Mouse (Mus musculus): ENCODE data around the gene Rabep1. TPM values are rescaled to one million over a fixed set of nuclear protein-coding genes. Genes with fewer than 3 reads are reported as not detected.
"Not testable (repeated sequence)": the region's sequence is repeated elsewhere in the genome, so short reads cannot be mapped to it uniquely, and the experiment has no call there.

Rabep1 gene
- polyA plus RNA-seq, 1 experiment from 2014 or later = 93.1 TPM

DNA sequence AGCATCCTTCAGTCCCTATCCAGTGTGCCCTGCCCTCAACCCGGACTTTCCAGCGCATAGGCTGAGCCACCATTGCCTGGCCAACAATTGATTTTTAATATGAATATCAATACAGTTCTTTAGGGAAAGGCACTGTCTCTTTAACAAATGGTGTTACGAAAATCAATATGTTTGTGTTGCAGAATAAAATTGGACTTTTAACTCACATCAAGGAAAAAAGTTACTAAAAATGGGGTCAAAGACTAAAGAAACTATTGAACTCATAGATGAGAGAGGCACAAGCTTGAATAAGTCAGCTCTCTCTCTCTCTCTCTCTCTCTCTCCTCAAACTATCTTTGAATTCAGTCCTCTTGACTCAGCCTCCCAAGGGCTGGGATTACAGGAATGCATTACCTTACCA lies 7.5 kb upstream of the Rabep1 start:
- no peak for ATAC-seq (replicated peaks)
- Histone ChIP-seq H3K9me3 (no peaks in the 10 kb centered on the region), H3K4me2 (no peak overlapping the region), H3K4me1 (no peaks in the 10 kb centered on the region), H3K9ac (no peak overlapping the region), H3K27ac (no peak overlapping the region), H3K4me3 (no peak overlapping the region), H3K27me3 (replicated peaks) (no peaks in the 10 kb centered on the region), H3K36me3 (replicated peaks) (no peaks in the 10 kb centered on the region)
- 95% methylated on average over 3 of the region's 3 CpGs for whole genome bisulfite sequencing

DNA sequence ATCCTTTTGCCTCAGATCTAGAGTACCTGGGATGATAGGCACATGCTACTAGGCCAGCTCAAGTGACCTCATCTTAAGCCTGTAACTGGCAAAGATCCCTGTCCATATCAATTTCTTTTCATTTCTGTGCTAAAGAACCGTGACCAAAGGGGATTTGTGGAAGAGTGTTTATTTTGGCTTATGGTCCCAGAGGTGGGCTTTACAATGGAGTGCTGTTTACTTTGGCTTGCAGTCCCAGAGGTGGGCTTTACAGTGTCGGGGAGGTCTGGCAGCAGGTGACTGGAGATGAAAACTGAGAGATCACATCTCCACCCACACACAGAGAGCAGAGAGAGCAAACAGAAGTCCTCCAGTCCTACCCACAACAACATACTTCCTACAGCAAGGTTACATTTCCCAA lies 6.0 kb upstream of the Rabep1 start:
- WGBS = 48% methylated on average over 2 of the region's 2 CpGs
- Histone ChIP-seq H3K9ac (no peak overlapping the region), H3K9me3 (no peaks in the 10 kb centered on the region), H3K27me3 (replicated peaks) (0 out of 2 replicates have a peak, but pooled peaks cover 3% of the 10 kb centered on the region), H3K4me2 (no peak overlapping the region), H3K4me1 (no peaks in the 10 kb centered on the region), H3K36me3 (replicated peaks) (no peaks in the 10 kb centered on the region), H3K4me3 (no peak overlapping the region), H3K27ac (no peak overlapping the region)
- ATAC-seq (replicated peaks) = no peak

DNA sequence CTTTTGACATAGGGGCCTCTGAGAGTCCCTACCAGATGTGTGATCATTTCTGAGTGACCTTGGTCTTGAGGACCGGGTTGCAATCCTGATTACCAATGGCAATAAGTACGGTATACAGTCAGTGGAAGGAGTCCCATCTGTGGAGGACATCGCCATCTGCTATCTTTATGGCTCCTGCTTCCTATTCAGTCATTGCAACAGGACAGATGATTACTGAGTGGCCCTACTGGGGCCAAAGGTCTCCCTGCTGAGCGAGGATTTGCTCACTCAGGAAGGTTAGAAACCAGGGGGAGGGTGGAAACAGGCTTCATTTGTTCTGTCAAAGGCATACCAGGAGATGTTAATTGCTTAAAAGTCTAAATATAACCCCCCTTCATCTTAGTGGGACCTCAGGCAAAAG lies 1.6 kb upstream of the Rabep1 start:
- peaks cover 19% of the 10 kb centered on the region for H3K4me1 ChIP-seq
- no peaks in the 10 kb centered on the region for H3K36me3 ChIP-seq (replicated peaks)
- no peak overlapping the region for H3K4me3 ChIP-seq
- no peak overlapping the region for H3K27ac ChIP-seq
- 0 out of 2 replicates have a peak, but pooled peaks cover 3% of the 10 kb centered on the region for H3K27me3 ChIP-seq (replicated peaks)
- no peaks in the 10 kb centered on the region for H3K9me3 ChIP-seq
- no peak overlapping the region for H3K4me2 ChIP-seq
- ATAC-seq (replicated peaks) = no peak
- H3K9ac ChIP-seq = no peak overlapping the region
- WGBS = 74% methylated on average over 4 of the region's 4 CpGs

DNA sequence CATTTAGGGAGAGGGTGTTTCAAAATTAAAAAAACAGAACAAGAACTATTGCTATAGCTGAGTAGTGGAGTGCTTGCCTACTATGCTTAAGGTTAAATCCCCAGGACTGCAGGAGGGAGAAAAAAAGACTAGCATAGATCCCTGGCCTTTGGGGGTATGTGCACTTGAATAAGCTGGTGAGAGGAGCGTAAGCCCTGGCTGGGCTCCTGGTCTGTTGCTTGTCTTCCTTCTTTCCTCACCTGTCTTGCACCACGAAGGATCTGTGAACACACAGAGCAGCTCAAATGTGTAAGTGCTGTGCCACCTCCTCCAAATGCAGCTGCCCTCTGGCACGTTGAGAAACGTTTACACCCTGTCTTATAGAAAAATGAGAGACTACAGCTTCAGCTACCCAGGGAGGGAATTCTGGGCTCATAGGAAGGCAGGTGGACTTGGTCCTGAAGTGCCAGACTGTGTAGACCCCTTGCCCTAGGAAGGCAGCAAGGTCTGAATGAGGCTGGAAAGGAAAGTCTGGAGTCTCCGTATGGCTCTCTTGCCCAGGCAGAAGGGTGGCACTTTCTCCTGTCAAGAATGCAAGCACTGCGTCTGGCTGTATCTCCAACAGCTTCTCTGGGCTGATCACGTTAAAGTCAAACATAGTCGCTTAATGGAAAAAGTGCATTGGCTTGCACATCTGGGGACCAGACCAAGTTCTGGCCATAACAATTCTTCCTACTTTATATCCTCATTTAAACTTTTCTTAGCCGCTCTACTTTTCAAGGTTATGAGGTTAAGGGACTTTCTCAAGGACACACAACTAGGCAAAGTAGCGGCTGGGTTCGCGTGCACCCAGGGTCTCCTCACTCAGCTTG lies 652 bp upstream of the Rabep1 start:
- peaks cover 19% of the 10 kb centered on the region for H3K4me1 ChIP-seq
- peak; percentile 18; the same call in 1 of the 2 replicates for ATAC-seq (replicated peaks)
- H3K27ac ChIP-seq = peak overlapping the region; percentile 88; the same call in 1 of the 2 replicates
- 0 out of 2 replicates have a peak, but pooled peaks cover 3% of the 10 kb centered on the region for H3K27me3 ChIP-seq (replicated peaks)
- no peaks in the 10 kb centered on the region for H3K9me3 ChIP-seq
- 21% methylated on average over 12 of the region's 12 CpGs for WGBS
- peak overlapping the region; percentile 63 for H3K4me2 ChIP-seq
- H3K4me3 ChIP-seq = peak overlapping the region; percentile 72
- H3K36me3 ChIP-seq (replicated peaks) = no peaks in the 10 kb centered on the region
- H3K9ac ChIP-seq = peak overlapping the region; percentile 34; the same call in 1 of the 2 replicates

DNA sequence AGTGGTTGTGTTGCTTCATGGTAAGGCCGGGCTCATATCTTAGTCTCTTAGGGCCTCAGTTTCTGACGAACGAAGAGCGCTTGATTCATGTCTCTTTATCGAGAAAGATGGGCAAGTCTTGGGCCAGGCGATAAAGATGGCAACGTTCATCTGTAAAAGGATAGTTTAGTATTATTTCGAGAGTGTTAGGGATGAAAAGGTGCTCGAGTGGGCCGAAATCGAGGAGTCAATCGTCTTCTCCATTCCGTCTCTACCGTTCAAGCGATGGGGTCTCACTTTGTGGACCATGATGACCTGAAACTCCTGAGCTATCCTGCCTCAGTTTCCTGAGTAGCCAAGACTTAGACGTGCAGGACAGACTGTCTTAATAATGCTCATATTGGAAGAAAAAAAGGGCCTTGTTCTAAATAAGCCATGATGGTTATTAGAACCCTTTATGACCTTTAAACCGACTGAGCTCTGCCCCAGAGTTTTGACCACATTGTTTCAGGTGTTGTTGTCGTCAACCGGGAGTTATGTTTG lies 940 bp downstream of the Rabep1 start:
- Histone ChIP-seq H3K4me3 (peak overlapping the region; percentile 72), H3K27ac (peak overlapping the region; percentile 88), H3K9me3 (no peaks in the 10 kb centered on the region), H3K27me3 (replicated peaks) (0 out of 2 replicates have a peak, but pooled peaks cover 3% of the 10 kb centered on the region), H3K4me2 (peak overlapping the region; percentile 63), H3K4me1 (peaks cover 19% of the 10 kb centered on the region), H3K9ac (peak overlapping the region; percentile 96), H3K36me3 (replicated peaks) (no peaks in the 10 kb centered on the region)
- 7% methylated on average over 19 of the region's 19 CpGs for WGBS
- ATAC-seq (replicated peaks) = no peak

DNA sequence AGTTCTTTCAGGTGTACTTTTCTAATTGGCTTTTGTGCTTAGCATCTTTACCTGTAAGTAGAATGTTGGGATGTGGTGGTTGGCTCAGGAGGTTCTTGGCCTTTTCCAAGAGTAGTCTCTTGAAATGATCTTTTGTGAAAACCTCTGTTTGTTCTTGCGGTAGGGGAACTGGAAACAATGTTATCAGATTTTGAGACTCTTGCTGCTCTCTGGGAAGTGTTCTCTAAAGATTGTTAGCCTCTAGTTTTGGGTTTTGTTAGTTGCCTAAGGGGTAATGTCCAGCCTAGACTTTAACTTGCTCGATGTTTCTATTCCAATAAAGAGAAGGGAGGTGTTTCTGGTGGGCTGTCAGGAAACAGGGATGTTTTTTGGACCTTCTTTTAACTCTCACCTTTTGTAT lies 1.5 kb downstream of the Rabep1 start:
- Histone ChIP-seq H3K4me1 (peaks cover 19% of the 10 kb centered on the region), H3K4me2 (peak overlapping the region; percentile 63), H3K4me3 (peak overlapping the region; percentile 72), H3K36me3 (replicated peaks) (no peaks in the 10 kb centered on the region), H3K9ac (peak overlapping the region; percentile 96), H3K27ac (no peak overlapping the region), H3K27me3 (replicated peaks) (0 out of 2 replicates have a peak, but pooled peaks cover 3% of the 10 kb centered on the region), H3K9me3 (no peaks in the 10 kb centered on the region)
- no peak for ATAC-seq (replicated peaks)
- WGBS = 66% methylated on average over 2 of the region's 2 CpGs

DNA sequence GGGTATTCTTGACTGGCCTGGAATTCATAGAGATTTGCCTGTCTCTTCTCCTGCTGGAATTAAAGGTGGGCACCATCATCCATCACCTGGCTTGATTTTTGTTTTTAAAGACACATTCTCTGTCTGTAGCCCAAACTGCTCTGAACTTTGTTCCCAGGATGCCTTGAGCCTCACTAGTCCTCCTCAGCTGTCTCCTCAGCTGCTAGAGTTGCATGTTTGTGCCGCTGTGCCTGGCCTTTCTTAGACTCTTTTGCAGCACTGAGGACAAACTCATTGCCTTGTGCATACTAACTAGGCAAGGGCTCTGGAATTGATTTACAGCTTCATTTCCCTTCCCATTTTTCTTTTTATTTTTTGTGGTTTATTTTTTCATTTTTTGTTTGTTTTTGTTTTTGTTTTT lies 15.8 kb downstream of the Rabep1 start:
- Histone ChIP-seq H3K4me2 (no peak overlapping the region), H3K9ac (no peak overlapping the region), H3K27ac (no peak overlapping the region), H3K36me3 (replicated peaks) (no peaks in the 10 kb centered on the region), H3K27me3 (replicated peaks) (no peaks in the 10 kb centered on the region), H3K4me3 (no peak overlapping the region), H3K4me1 (no peaks in the 10 kb centered on the region), H3K9me3 (no peaks in the 10 kb centered on the region)
- ATAC-seq (replicated peaks) = no peak
- 70% methylated on average over 1 of the region's 1 CpGs for WGBS

DNA sequence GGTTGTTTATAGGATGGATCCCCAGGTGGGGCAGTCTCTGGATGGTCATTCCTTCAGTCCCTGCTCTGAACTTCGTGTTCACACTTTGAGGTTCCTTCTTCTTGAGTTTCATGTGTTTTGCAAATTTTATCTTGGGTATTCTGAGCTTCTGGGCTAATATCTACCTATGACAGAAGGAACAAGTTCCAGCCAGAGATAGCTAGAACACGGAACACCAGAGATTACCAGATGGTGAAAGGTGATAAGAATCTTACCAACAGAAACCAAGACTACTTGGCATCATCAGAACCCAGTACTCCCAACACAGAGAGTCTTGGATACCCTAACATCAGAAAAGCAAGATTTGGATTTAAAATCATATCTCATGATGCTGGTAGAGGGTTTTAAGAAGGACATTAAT lies 18.6 kb downstream of the Rabep1 start:
- not testable (repeated sequence) for H3K9ac ChIP-seq; H3K4me3 ChIP-seq; H3K27ac ChIP-seq; ATAC-seq (replicated peaks); H3K27me3 ChIP-seq (replicated peaks); H3K36me3 ChIP-seq (replicated peaks); H3K9me3 ChIP-seq; H3K4me1 ChIP-seq; H3K4me2 ChIP-seq
- WGBS = 95% methylated on average over 2 of the region's 2 CpGs

DNA sequence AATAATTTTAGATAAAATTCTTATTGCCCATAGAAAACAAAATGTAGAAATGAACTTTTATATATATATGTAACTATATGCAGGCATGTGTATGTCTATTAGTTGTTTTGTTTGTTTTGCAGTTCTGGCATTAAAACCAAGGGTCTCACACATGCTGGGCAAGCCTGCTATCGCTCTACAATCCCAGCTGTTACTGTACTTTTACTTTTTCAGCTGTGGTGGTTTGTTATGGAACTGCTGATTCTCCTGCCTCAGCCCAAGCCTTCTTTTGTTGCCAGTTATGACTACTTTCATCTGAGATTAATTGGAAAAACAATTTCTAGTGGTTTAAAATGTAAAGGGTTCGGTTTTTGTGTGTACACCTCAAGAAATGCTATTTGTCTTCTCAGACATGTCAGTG lies 20.6 kb downstream of the Rabep1 start:
- Histone ChIP-seq H3K9me3 (no peaks in the 10 kb centered on the region), H3K27me3 (replicated peaks) (no peaks in the 10 kb centered on the region), H3K4me2 (no peak overlapping the region), H3K4me3 (no peak overlapping the region), H3K4me1 (no peaks in the 10 kb centered on the region), H3K27ac (no peak overlapping the region), H3K36me3 (replicated peaks) (no peaks in the 10 kb centered on the region), H3K9ac (no peak overlapping the region)
- 85% methylated on average over 2 of the region's 2 CpGs for WGBS
- no peak for ATAC-seq (replicated peaks)

DNA sequence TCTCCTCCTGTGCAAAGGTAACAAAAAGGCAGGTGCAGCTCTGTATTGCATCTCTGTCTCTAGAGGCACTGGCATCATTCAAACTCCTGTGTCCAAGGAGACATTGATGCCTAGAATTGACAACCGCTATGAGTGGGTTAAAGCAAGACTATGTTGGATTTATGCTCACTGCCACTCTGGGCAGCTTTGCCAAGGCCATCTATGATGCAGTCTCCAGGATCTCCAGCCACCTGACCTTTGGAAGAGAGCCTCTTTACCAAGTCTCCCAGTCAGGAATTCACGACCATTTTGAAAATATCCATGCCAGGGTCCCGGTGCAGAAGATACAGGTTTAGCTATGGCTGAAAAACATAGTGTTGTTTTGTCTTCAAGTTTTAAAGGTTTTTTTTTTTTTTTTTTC lies 24.7 kb downstream of the Rabep1 start:
- H3K4me1 ChIP-seq = 0 out of 2 replicates have a peak, but pooled peaks cover 2% of the 10 kb centered on the region

DNA sequence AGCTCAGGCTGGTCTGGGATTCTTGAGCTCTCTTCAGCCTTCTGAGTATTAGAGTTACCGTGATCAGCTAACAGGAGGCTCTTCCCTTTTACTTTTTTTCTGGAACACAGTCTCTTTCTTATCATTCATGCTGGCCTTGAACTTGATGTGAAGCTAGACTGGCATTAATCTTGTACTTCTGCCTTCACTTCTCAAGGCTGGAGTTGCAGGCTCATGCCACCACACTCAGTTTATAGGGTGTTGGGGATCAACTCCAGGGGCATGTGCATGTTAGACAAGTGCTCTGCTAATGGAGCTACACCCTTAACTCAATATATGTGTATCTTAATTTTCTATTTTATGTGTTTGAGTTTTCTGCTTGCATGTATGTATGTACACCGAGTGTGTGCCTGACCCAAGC lies 25.2 kb downstream of the Rabep1 start:
- Histone ChIP-seq H3K9ac (no peak overlapping the region), H3K4me1 (0 out of 2 replicates have a peak, but pooled peaks cover 2% of the 10 kb centered on the region), H3K27me3 (replicated peaks) (no peaks in the 10 kb centered on the region), H3K36me3 (replicated peaks) (no peaks in the 10 kb centered on the region), H3K9me3 (no peaks in the 10 kb centered on the region), H3K4me2 (no peak overlapping the region), H3K4me3 (no peak overlapping the region), H3K27ac (no peak overlapping the region)
- no peak for ATAC-seq (replicated peaks)
- WGBS = 90% methylated on average over 2 of the region's 2 CpGs

More for the DNA sequence above, 24.7 kb downstream of the Rabep1 start:
- Histone ChIP-seq H3K4me2 (no peak overlapping the region), H3K36me3 (replicated peaks) (no peaks in the 10 kb centered on the region), H3K9ac (no peak overlapping the region), H3K27me3 (replicated peaks) (no peaks in the 10 kb centered on the region), H3K4me3 (no peak overlapping the region), H3K27ac (no peak overlapping the region), H3K9me3 (no peaks in the 10 kb centered on the region)
- no peak for ATAC-seq (replicated peaks)
- WGBS = 94% methylated on average over 3 of the region's 3 CpGs

DNA sequence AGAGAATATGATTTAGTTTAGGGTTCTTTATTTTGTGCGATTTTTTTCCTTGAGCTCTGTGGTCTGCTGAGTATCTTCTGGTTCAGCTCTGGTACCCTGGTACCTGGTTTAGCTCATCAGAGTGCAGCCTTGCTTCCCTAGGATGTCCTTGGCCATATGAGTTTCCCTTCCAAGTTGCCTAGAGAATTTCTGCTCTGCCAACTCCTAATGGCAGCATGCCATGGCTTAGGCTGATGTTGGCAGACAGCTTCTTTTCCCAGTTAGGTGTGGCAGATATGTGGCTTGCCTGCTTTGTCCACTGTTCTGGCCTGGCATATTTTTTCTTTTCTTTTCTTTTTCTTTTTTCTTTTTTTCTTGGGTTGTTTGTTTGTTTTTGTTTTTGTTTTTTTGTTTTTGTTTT lies 25.8 kb downstream of the Rabep1 start:
- Histone ChIP-seq H3K4me1 (0 out of 2 replicates have a peak, but pooled peaks cover 2% of the 10 kb centered on the region), H3K4me3 (no peak overlapping the region), H3K9me3 (no peaks in the 10 kb centered on the region), H3K27me3 (replicated peaks) (no peaks in the 10 kb centered on the region), H3K36me3 (replicated peaks) (no peaks in the 10 kb centered on the region), H3K27ac (no peak overlapping the region), H3K4me2 (no peak overlapping the region), H3K9ac (no peak overlapping the region)
- no peak for ATAC-seq (replicated peaks)
- 96% methylated on average over 1 of the region's 1 CpGs for WGBS

Measured in midbrain, embryonic 15.5 days (tissue).